Mouse (Mus musculus): Measurements from ENCODE around the gene Opcml. TPM values are rescaled to one million over a fixed set of nuclear protein-coding genes. Genes with fewer than 3 reads are reported as not detected.

Gene Opcml
- polyA plus RNA-seq, 1 experiment from 2014 or later = 6.1 TPM

- WGBS = 81% methylated on average over 8 of the region's 8 CpGs
- Histone ChIP-seq H3K4me1 (ENCODE audit: control insufficient read depth, insufficient read depth, low read length) (no peaks in the 10 kb centered on the region), H3K36me3 (ENCODE audit: control insufficient read depth, insufficient read depth) (no peaks in the 10 kb centered on the region)
Observed at GRCm38 (mm10) chr9:28255128-28255904, 464.7 kb downstream of the Opcml start.

GRCm38 (mm10) chr9:28255905-28256268 is 465.3 kb downstream of the Opcml start:
- Histone ChIP-seq H3K27ac (ENCODE audit: low read length) (no peak overlapping the region), H3K4me1 (ENCODE audit: control insufficient read depth, insufficient read depth, low read length) (no peaks in the 10 kb centered on the region), H3K4me3 (ENCODE audit: low read length) (no peak overlapping the region), H3K4me2 (ENCODE audit: low read depth, low read length) (no peak overlapping the region), H3K36me3 (ENCODE audit: control insufficient read depth, insufficient read depth) (no peaks in the 10 kb centered on the region), H3K9ac (ENCODE audit: low read length) (no peak overlapping the region), H3K9me3 (replicated peaks; ENCODE audit: control insufficient read depth, low read length) (no peaks in the 10 kb centered on the region), H3K27me3 (ENCODE audit: control insufficient read depth, insufficient read depth, low read length) (no peaks in the 10 kb centered on the region)
- no peak for ATAC-seq (replicated peaks; ENCODE audit: extremely low read depth, insufficient read depth, low FRiP score)
- 55% methylated on average over 1 of the region's 1 CpGs for WGBS

More at GRCm38 (mm10) chr9:28255128-28255904, 464.7 kb downstream of the Opcml start:
- H3K4me3 ChIP-seq (ENCODE audit: low read length) = no peak overlapping the region
- no peak for ATAC-seq (replicated peaks; ENCODE audit: extremely low read depth, insufficient read depth, low FRiP score)
- no peaks in the 10 kb centered on the region for H3K9me3 ChIP-seq (replicated peaks; ENCODE audit: control insufficient read depth, low read length)
- no peak overlapping the region for H3K4me2 ChIP-seq (ENCODE audit: low read depth, low read length)
- no peak overlapping the region for H3K27ac ChIP-seq (ENCODE audit: low read length)
- no peaks in the 10 kb centered on the region for H3K27me3 ChIP-seq (ENCODE audit: control insufficient read depth, insufficient read depth, low read length)
- H3K9ac ChIP-seq (ENCODE audit: low read length) = no peak overlapping the region

DNA sequence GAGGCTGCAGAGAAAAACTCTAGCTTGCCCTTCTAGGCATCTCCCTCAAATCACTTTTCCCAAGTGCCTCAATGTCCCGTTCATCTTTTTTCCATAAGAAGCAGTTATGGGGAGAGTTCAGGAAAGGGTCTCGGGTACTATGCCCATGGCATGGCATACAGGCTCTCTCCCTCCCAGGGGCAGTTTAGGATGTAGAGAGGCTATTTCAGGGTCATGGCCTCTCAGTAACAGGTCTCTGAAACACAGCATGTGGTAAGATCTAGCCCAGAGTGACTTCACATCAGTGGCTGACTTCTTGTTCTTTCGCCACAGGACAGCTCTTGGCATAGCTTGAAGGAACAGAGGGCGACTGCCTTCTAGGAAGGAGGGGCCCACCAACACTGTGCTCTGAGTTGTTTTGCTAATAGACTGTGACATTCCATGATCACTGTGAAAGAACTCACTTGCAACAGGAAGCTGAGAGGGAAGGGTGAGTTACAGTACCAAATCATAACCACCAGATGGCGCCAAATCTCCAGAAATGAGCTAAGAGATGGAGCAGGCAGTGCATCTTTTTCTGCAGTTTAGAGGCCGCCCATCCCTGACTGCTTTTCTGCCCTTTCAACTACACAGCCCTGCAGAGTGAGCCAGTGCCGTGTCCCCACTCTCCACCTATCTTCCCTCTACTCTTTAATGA is 470.6 kb downstream of the Opcml start:
- Histone ChIP-seq H3K27me3 (ENCODE audit: control insufficient read depth, insufficient read depth, low read length) (no peaks in the 10 kb centered on the region), H3K9ac (ENCODE audit: low read length) (no peak overlapping the region), H3K4me1 (ENCODE audit: control insufficient read depth, insufficient read depth, low read length) (no peaks in the 10 kb centered on the region), H3K4me2 (ENCODE audit: low read depth, low read length) (no peak overlapping the region), H3K9me3 (replicated peaks; ENCODE audit: control insufficient read depth, low read length) (no peaks in the 10 kb centered on the region), H3K4me3 (ENCODE audit: low read length) (no peak overlapping the region), H3K27ac (ENCODE audit: low read length) (no peak overlapping the region), H3K36me3 (ENCODE audit: control insufficient read depth, insufficient read depth) (no peaks in the 10 kb centered on the region)
- no peak for ATAC-seq (replicated peaks; ENCODE audit: extremely low read depth, insufficient read depth, low FRiP score)
- WGBS = 20% methylated on average over 7 of the region's 7 CpGs

DNA sequence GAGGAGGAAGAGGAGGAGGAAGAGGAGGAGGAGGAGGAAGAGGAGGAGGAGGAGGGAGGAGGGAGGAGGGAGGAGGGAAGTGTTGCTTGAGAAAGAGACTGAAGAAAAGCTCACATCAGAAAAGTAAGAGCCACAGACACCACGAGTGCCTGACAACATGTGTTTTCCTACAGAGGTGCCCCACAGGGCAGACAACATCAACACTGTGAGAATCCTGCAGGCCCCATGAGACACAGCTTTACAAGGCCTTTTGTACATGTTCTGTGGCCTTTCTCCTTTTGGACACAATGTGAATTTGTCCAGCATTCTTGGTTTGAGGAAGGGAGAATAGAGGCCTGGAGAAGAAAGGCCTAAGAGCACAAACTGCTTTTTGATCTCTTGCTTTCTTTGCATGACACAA is 471.4 kb downstream of the Opcml start:
- Histone ChIP-seq H3K9me3 (replicated peaks; ENCODE audit: control insufficient read depth, low read length) (no peaks in the 10 kb centered on the region), H3K9ac (ENCODE audit: low read length) (no peak overlapping the region), H3K27me3 (ENCODE audit: control insufficient read depth, insufficient read depth, low read length) (no peaks in the 10 kb centered on the region), H3K27ac (ENCODE audit: low read length) (no peak overlapping the region), H3K4me2 (ENCODE audit: low read depth, low read length) (no peak overlapping the region), H3K4me3 (ENCODE audit: low read length) (no peak overlapping the region), H3K4me1 (ENCODE audit: control insufficient read depth, insufficient read depth, low read length) (no peaks in the 10 kb centered on the region), H3K36me3 (ENCODE audit: control insufficient read depth, insufficient read depth) (no peaks in the 10 kb centered on the region)
- no peak for ATAC-seq (replicated peaks; ENCODE audit: extremely low read depth, insufficient read depth, low FRiP score)
- 80% methylated on average over 1 of the region's 1 CpGs for WGBS

DNA sequence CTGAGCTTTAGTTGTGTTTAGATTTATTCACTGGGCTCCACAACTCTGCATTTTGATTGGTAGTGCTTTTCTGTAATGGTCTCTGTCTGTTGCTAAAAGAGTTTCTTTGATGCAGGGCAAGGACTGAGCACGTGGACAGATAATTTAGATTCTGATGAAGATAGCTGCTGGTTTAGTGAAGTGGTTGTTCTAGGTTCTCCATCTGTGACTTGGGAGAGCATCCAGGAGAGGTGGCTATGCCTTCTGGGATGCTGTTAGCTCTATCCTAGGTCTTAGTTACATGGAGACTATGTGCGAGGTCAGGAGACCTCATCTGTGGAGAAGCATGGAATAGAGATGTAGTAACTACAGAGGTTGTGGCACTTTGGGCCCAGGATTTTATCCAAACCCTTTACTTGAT is 472.3 kb downstream of the Opcml start:
- Histone ChIP-seq H3K4me2 (ENCODE audit: low read depth, low read length) (no peak overlapping the region), H3K4me1 (ENCODE audit: control insufficient read depth, insufficient read depth, low read length) (no peaks in the 10 kb centered on the region), H3K9me3 (replicated peaks; ENCODE audit: control insufficient read depth, low read length) (no peaks in the 10 kb centered on the region), H3K27ac (ENCODE audit: low read length) (no peak overlapping the region), H3K36me3 (ENCODE audit: control insufficient read depth, insufficient read depth) (no peaks in the 10 kb centered on the region), H3K4me3 (ENCODE audit: low read length) (no peak overlapping the region), H3K27me3 (ENCODE audit: control insufficient read depth, insufficient read depth, low read length) (no peaks in the 10 kb centered on the region), H3K9ac (ENCODE audit: low read length) (no peak overlapping the region)
- WGBS = 73% methylated on average over 2 of the region's 2 CpGs
- ATAC-seq (replicated peaks; ENCODE audit: extremely low read depth, insufficient read depth, low FRiP score) = no peak

DNA sequence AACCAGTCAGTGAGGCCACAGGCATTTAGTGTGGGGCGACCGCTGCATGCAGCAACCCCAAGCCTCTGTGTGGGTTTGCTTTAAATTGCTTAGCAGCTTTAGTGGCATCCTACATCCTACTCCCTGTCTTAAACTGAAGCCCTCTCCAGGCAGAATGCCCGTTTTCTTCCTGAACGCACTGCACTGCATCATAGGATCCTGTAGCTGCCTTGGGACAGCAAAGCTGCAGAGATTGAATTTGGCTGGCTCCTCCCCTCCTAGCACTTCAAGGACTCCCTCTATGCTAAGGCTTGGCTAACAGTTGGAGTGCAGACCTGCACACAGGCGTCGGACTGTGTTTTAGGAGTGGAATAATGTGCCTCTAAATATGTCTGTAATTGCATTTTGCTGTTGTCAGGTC is 474.2 kb downstream of the Opcml start:
- no peaks in the 10 kb centered on the region for H3K27me3 ChIP-seq (ENCODE audit: control insufficient read depth, insufficient read depth, low read length)
- H3K4me3 ChIP-seq (ENCODE audit: low read length) = no peak overlapping the region
- no peak overlapping the region for H3K9ac ChIP-seq (ENCODE audit: low read length)
- no peak for ATAC-seq (replicated peaks; ENCODE audit: extremely low read depth, insufficient read depth, low FRiP score)
- H3K36me3 ChIP-seq (ENCODE audit: control insufficient read depth, insufficient read depth) = no peaks in the 10 kb centered on the region
- 47% methylated on average over 6 of the region's 6 CpGs for WGBS
- H3K4me2 ChIP-seq (ENCODE audit: low read depth, low read length) = no peak overlapping the region
- H3K27ac ChIP-seq (ENCODE audit: low read length) = no peak overlapping the region
- no peaks in the 10 kb centered on the region for H3K4me1 ChIP-seq (ENCODE audit: control insufficient read depth, insufficient read depth, low read length)
- no peaks in the 10 kb centered on the region for H3K9me3 ChIP-seq (replicated peaks; ENCODE audit: control insufficient read depth, low read length)

GRCm38 (mm10) chr9:28273816-28274215 is 483.2 kb downstream of the Opcml start:
- ATAC-seq (replicated peaks; ENCODE audit: extremely low read depth, insufficient read depth, low FRiP score) = no peak
- Histone ChIP-seq H3K36me3 (ENCODE audit: control insufficient read depth, insufficient read depth) (no peaks in the 10 kb centered on the region), H3K27me3 (ENCODE audit: control insufficient read depth, insufficient read depth, low read length) (no peaks in the 10 kb centered on the region), H3K4me2 (ENCODE audit: low read depth, low read length) (no peak overlapping the region), H3K4me3 (ENCODE audit: low read length) (no peak overlapping the region), H3K27ac (ENCODE audit: low read length) (no peak overlapping the region), H3K9ac (ENCODE audit: low read length) (no peak overlapping the region), H3K4me1 (ENCODE audit: control insufficient read depth, insufficient read depth, low read length) (no peaks in the 10 kb centered on the region), H3K9me3 (replicated peaks; ENCODE audit: control insufficient read depth, low read length) (no peaks in the 10 kb centered on the region)
- WGBS = 86% methylated on average over 2 of the region's 2 CpGs

GRCm38 (mm10) chr9:28278555-28278954 is 488.0 kb downstream of the Opcml start:
- Histone ChIP-seq H3K4me2 (ENCODE audit: low read depth, low read length) (no peak overlapping the region), H3K4me3 (ENCODE audit: low read length) (no peak overlapping the region), H3K4me1 (ENCODE audit: control insufficient read depth, insufficient read depth, low read length) (peaks cover 8% of the 10 kb centered on the region), H3K36me3 (ENCODE audit: control insufficient read depth, insufficient read depth) (no peaks in the 10 kb centered on the region), H3K27ac (ENCODE audit: low read length) (no peak overlapping the region), H3K9ac (ENCODE audit: low read length) (no peak overlapping the region), H3K27me3 (ENCODE audit: control insufficient read depth, insufficient read depth, low read length) (no peaks in the 10 kb centered on the region), H3K9me3 (replicated peaks; ENCODE audit: control insufficient read depth, low read length) (no peaks in the 10 kb centered on the region)
- no peak; the same call in 1 of the 2 replicates for ATAC-seq (replicated peaks; ENCODE audit: extremely low read depth, insufficient read depth, low FRiP score)
- 43% methylated on average over 2 of the region's 2 CpGs for WGBS

- no peak overlapping the region for H3K4me2 ChIP-seq (ENCODE audit: low read depth, low read length)
- 28% methylated on average over 3 of the region's 3 CpGs for WGBS
- peaks cover 8% of the 10 kb centered on the region for H3K4me1 ChIP-seq (ENCODE audit: control insufficient read depth, insufficient read depth, low read length)
- H3K9me3 ChIP-seq (replicated peaks; ENCODE audit: control insufficient read depth, low read length) = no peaks in the 10 kb centered on the region
- no peak overlapping the region for H3K27ac ChIP-seq (ENCODE audit: low read length)
- ATAC-seq (replicated peaks; ENCODE audit: extremely low read depth, insufficient read depth, low FRiP score) = peak; percentile 75; the same call in 1 of the 2 replicates
- no peaks in the 10 kb centered on the region for H3K27me3 ChIP-seq (ENCODE audit: control insufficient read depth, insufficient read depth, low read length)
- no peak overlapping the region for H3K4me3 ChIP-seq (ENCODE audit: low read length)
- H3K36me3 ChIP-seq (ENCODE audit: control insufficient read depth, insufficient read depth) = no peaks in the 10 kb centered on the region
- no peak overlapping the region for H3K9ac ChIP-seq (ENCODE audit: low read length)
Observed at GRCm38 (mm10) chr9:28281025-28281424, 490.4 kb downstream of the Opcml start.

Measured in heart, embryonic 16.5 days (tissue).